In genomic region chr10:80808985-80809632, GRCm38 (mm10) we compare ENCODE assay signal across 9 mouse cellular contexts. TPM values are rescaled to one million over a fixed set of nuclear protein-coding genes. Genes with fewer than 3 reads are reported as not detected.
DNase-seq lines count a peak whose midpoint lies in the region; ATAC-seq and TF ChIP-seq lines count a peak whose summit lies in the region.
"Had no signal": no experiment of that assay in that cellular context is flagged by ENCODE, and none has a peak within 500 bp of the region (broad histone marks: within the 10 kb centered on the region; RNA-seq: fewer than 3 reads in every experiment).

No protein-coding gene starts in this region.

- H3K27me3 ChIP-seq in heart, embryonic 14.5 days (ENCODE audit: control insufficient read depth, insufficient read depth, low read length) = no peaks in the 10 kb centered on the region
- peaks cover 59% of the 10 kb centered on the region for H3K27me3 ChIP-seq in E14TG2a.4 (ENCODE audit: insufficient read depth, low read length)
- peaks cover 52% of the 10 kb centered on the region for H3K27me3 ChIP-seq in embryonic facial prominence, embryonic 12.5 days
- peaks cover 70% of the 10 kb centered on the region for H3K27me3 ChIP-seq in limb, embryonic 13.5 days

- no peak for DNase-seq in heart, adult 8-10 months (ENCODE audit: low spot score)
- DNase-seq in ovary, postnatal 10 days (ENCODE audit: low spot score) = no peak
- no peak for DNase-seq in urinary bladder, postnatal 4 days (ENCODE audit: low spot score in 2 of 2)

- peak overlapping the region; percentile 78 for H3K9ac ChIP-seq in heart, embryonic 14.5 days (ENCODE audit: low read length)
- peak overlapping the region; percentile 41; the same call in 1 of the 2 replicates for H3K9ac ChIP-seq in embryonic facial prominence, embryonic 12.5 days
- H3K9ac ChIP-seq in limb, embryonic 13.5 days = peak overlapping the region; percentile 43; the same call in 1 of the 2 replicates

- peaks cover 13% of the 10 kb centered on the region for H3K36me3 ChIP-seq in heart, embryonic 14.5 days (ENCODE audit: control insufficient read depth, insufficient read depth, low read length)
- H3K36me3 ChIP-seq in E14TG2a.4 (ENCODE audit: insufficient read depth, low read length) = peaks cover 13% of the 10 kb centered on the region
- H3K36me3 ChIP-seq in embryonic facial prominence, embryonic 12.5 days = peaks cover 15% of the 10 kb centered on the region
- peaks cover 13% of the 10 kb centered on the region for H3K36me3 ChIP-seq in limb, embryonic 13.5 days

- no peak for TF ChIP-seq CTCF in E14TG2a.4 (conservative IDR thresholded peaks at IDR 0.05; ENCODE audit: low read length)

- H3K4me3 ChIP-seq in heart, embryonic 14.5 days (ENCODE audit: control insufficient read depth in 1 of 2, insufficient read depth in 1 of 2, low read depth in 1 of 2, low read length in 2 of 2) = peak overlapping the region; percentile 10 to 21
- peak overlapping the region; percentile 65 for H3K4me3 ChIP-seq in E14TG2a.4 (replicated peaks; ENCODE audit: low read length)
- 0 out of 2 replicates have a peak overlapping the region, but pooled peaks have one; percentile 15 for H3K4me3 ChIP-seq in embryonic facial prominence, embryonic 12.5 days
- H3K4me3 ChIP-seq in limb, embryonic 13.5 days = peak overlapping the region; percentile 21

- WGBS in heart, embryonic 14.5 days = 8% methylated on average over 18 of the region's 18 CpGs
- 9% methylated on average over 18 of the region's 18 CpGs for WGBS in embryonic facial prominence, embryonic 12.5 days
- WGBS in limb, embryonic 13.5 days = 7% methylated on average over 18 of the region's 18 CpGs

- H3K9me3 ChIP-seq in heart, embryonic 14.5 days (ENCODE audit: control insufficient read depth, low read length) = no peaks in the 10 kb centered on the region
- H3K9me3 ChIP-seq in E14TG2a.4 (ENCODE audit: low read length) = no peaks in the 10 kb centered on the region
- H3K9me3 ChIP-seq in embryonic facial prominence, embryonic 12.5 days = no peaks in the 10 kb centered on the region
- no peaks in the 10 kb centered on the region for H3K9me3 ChIP-seq in limb, embryonic 13.5 days

- peak overlapping the region in 1 of 2 experiments; percentile 7; a peak in 1 of 4 replicates for H3K27ac ChIP-seq in heart, embryonic 14.5 days (replicated peaks in 1 of 2; ENCODE audit: control insufficient read depth in 1 of 2, insufficient read depth in 1 of 2, low read depth in 2 of 2, low read length in 2 of 2)
- H3K27ac ChIP-seq in embryonic facial prominence, embryonic 12.5 days = no peak overlapping the region
- no peak overlapping the region for H3K27ac ChIP-seq in limb, embryonic 13.5 days

- peaks cover 43 to 56% of the 10 kb centered on the region in 2 experiments for H3K4me1 ChIP-seq in heart, embryonic 14.5 days (ENCODE audit: control insufficient read depth in 2 of 2, insufficient read depth in 2 of 2, low read length in 2 of 2)
- H3K4me1 ChIP-seq in E14TG2a.4 (replicated peaks; ENCODE audit: low read depth, low read length) = peaks cover 62% of the 10 kb centered on the region
- peaks cover 39% of the 10 kb centered on the region for H3K4me1 ChIP-seq in embryonic facial prominence, embryonic 12.5 days
- H3K4me1 ChIP-seq in limb, embryonic 13.5 days = peaks cover 38% of the 10 kb centered on the region

- no peak for ATAC-seq in heart, embryonic 14.5 days (ENCODE audit: insufficient number of reproducible peaks, insufficient read depth, low FRiP score, low read depth)
- no peak for ATAC-seq in embryonic facial prominence, embryonic 12.5 days (ENCODE audit: insufficient number of reproducible peaks, insufficient read depth, low FRiP score, low TSS enrichment)
- no peak for ATAC-seq in limb, embryonic 13.5 days (ENCODE audit: low FRiP score, low read depth)
- no peak for ATAC-seq in activated CD4-positive, CD25-positive, alpha-beta regulatory T cell, adult 4 months

- H3K4me2 ChIP-seq in heart, embryonic 14.5 days (ENCODE audit: low read length) = peak overlapping the region; percentile 77
- H3K4me2 ChIP-seq in embryonic facial prominence, embryonic 12.5 days (replicated peaks) = peak overlapping the region; percentile 97
- peak overlapping the region; percentile 97 for H3K4me2 ChIP-seq in limb, embryonic 13.5 days (replicated peaks)

RNA-seq across cellular contexts. Expression of gene Amh, which starts 4.1 kb away (rescaled TPM):
- 0.12 TPM in 1 of 2 replicates, not detected in the other for polyA plus RNA-seq in heart, embryonic 14.5 days (2014; fragmentation: Nextera tagmentation; extraction: Ambion mirVana)
- total RNA-seq in heart, adult 8-10 months (2022) = under 1 TPM; 0.14 to 0.50 (median 0.20) TPM
- polyA plus RNA-seq in embryonic facial prominence, embryonic 12.5 days (2016; fragmentation: Nextera tagmentation; extraction: Ambion mirVana) = not detected in 2 replicates
- not detected in 2 replicates for polyA plus RNA-seq in limb, embryonic 13.5 days (2015; fragmentation: Nextera tagmentation; extraction: Ambion mirVana)
- polyA plus RNA-seq in activated CD4-positive, CD25-positive, alpha-beta regulatory T cell, adult 4 months (2017; shearing (Covaris generic)) = not detected

RNA-seq across cellular contexts. Expression of gene Jsrp1, which starts 4.2 kb away (rescaled TPM):
- polyA plus RNA-seq in heart, embryonic 14.5 days (2014; fragmentation: Nextera tagmentation; extraction: Ambion mirVana) = 5.5 and 5.6 TPM in 2 replicates
- total RNA-seq in heart, adult 8-10 months (2022) = 1 to 10 TPM in 1 of 4 experiments, under 1 TPM in 3; 0.47 to 1.6 (median 0.75) TPM
- polyA plus RNA-seq in embryonic facial prominence, embryonic 12.5 days (2016; fragmentation: Nextera tagmentation; extraction: Ambion mirVana) = 1.6 and 1.8 TPM in 2 replicates
- 4.5 and 5.2 TPM in 2 replicates for polyA plus RNA-seq in limb, embryonic 13.5 days (2015; fragmentation: Nextera tagmentation; extraction: Ambion mirVana)
- polyA plus RNA-seq in activated CD4-positive, CD25-positive, alpha-beta regulatory T cell, adult 4 months (2017; shearing (Covaris generic)) = not detected
- total RNA-seq: MEL had no signal

RNA-seq across cellular contexts. Expression of gene Plekhj1, which starts 10.7 kb away (rescaled TPM):
- 71.1 and 75.4 TPM in 2 replicates for polyA plus RNA-seq in heart, embryonic 14.5 days (2014; fragmentation: Nextera tagmentation; extraction: Ambion mirVana)
- 10 to 100 TPM; 29.8 to 37.4 (median 32.7) TPM for total RNA-seq in heart, adult 8-10 months (2022)
- 132 and 142 TPM in 2 replicates for polyA plus RNA-seq in embryonic facial prominence, embryonic 12.5 days (2016; fragmentation: Nextera tagmentation; extraction: Ambion mirVana)
- 127 and 128 TPM in 2 replicates for polyA plus RNA-seq in limb, embryonic 13.5 days (2015; fragmentation: Nextera tagmentation; extraction: Ambion mirVana)
- polyA plus RNA-seq in activated CD4-positive, CD25-positive, alpha-beta regulatory T cell, adult 4 months (2017; shearing (Covaris generic)) = 100 to 1,000 TPM; 121 to 156 TPM

RNA-seq across cellular contexts. Expression of gene Sf3a2, which starts 11.1 kb away (rescaled TPM):
- polyA plus RNA-seq in heart, embryonic 14.5 days (2014; fragmentation: Nextera tagmentation; extraction: Ambion mirVana) = 49.2 and 51.0 TPM in 2 replicates
- 10 to 100 TPM; 25.0 to 33.0 (median 31.5) TPM for total RNA-seq in heart, adult 8-10 months (2022)
- polyA plus RNA-seq in embryonic facial prominence, embryonic 12.5 days (2016; fragmentation: Nextera tagmentation; extraction: Ambion mirVana) = 64.8 and 71.7 TPM in 2 replicates
- 73.0 and 77.4 TPM in 2 replicates for polyA plus RNA-seq in limb, embryonic 13.5 days (2015; fragmentation: Nextera tagmentation; extraction: Ambion mirVana)
- 10 to 100 TPM; 18.9 to 19.9 TPM for polyA plus RNA-seq in activated CD4-positive, CD25-positive, alpha-beta regulatory T cell, adult 4 months (2017; shearing (Covaris generic))

RNA-seq across cellular contexts. Expression of gene Oaz1, which starts 17.3 kb away (rescaled TPM):
- 2,025 and 2,172 TPM in 2 replicates for polyA plus RNA-seq in heart, embryonic 14.5 days (2014; fragmentation: Nextera tagmentation; extraction: Ambion mirVana)
- total RNA-seq in heart, adult 8-10 months (2022) = 1,000 to 10,000 TPM in 2 of 4 experiments, 100 to 1,000 TPM in 2; 848 to 1,083 (median 963) TPM
- polyA plus RNA-seq in embryonic facial prominence, embryonic 12.5 days (2016; fragmentation: Nextera tagmentation; extraction: Ambion mirVana) = 1,786 and 1,871 TPM in 2 replicates
- 1,885 and 1,910 TPM in 2 replicates for polyA plus RNA-seq in limb, embryonic 13.5 days (2015; fragmentation: Nextera tagmentation; extraction: Ambion mirVana)
- 1,000 to 10,000 TPM; 1,826 to 2,667 TPM for polyA plus RNA-seq in activated CD4-positive, CD25-positive, alpha-beta regulatory T cell, adult 4 months (2017; shearing (Covaris generic))

Comparison
In these comparisons a context has a peak if more than half of its experiments do, and no peak if none do; other contexts are left out.
1. H3K4me3 ChIP-seq: peak in every context shown above with its lines; median percentile 65 in E14TG2a.4; 21 in limb, embryonic 13.5 days; 16 in heart, embryonic 14.5 days; 15 in embryonic facial prominence, embryonic 12.5 days.